In genomic region chr4:108080876-108081275, GRCm38 (mm10) we compare ENCODE assay signal across 25 mouse cellular contexts. TPM values are rescaled to one million over a fixed set of nuclear protein-coding genes. Genes with fewer than 3 reads are reported as not detected.
DNase-seq lines count a peak whose midpoint lies in the region; TF ChIP-seq lines count a peak whose summit lies in the region.
"Had no signal": no experiment of that assay in that cellular context is flagged by ENCODE, and none has a peak within 500 bp of the region (broad histone marks: within the 10 kb centered on the region; RNA-seq: fewer than 3 reads in every experiment).

No protein-coding gene starts in this region.

- no peaks in the 10 kb centered on the region for H3K27me3 ChIP-seq in liver, adult 2 months (ENCODE audit: control insufficient read depth, insufficient read depth, low read length)
- H3K27me3 ChIP-seq in thymus, adult 2 months (ENCODE audit: control insufficient read depth, insufficient read depth, low read length), result no peaks in the 10 kb centered on the region
- H3K27me3 ChIP-seq in embryonic facial prominence, embryonic 10.5 days (replicated peaks; ENCODE audit: low read depth, poor library complexity, severe bottlenecking), result no peaks in the 10 kb centered on the region
- H3K27me3 ChIP-seq: embryonic facial prominence, embryonic 13.5 days; forebrain, embryonic 12.5 days; forebrain, embryonic 15.5 days; heart, embryonic 13.5 days had no signal

- peaks cover 78% of the 10 kb centered on the region for H3K36me3 ChIP-seq in liver, adult 2 months (ENCODE audit: control insufficient read depth, insufficient read depth, low read length)
- H3K36me3 ChIP-seq in thymus, adult 2 months (ENCODE audit: control insufficient read depth, insufficient read depth, low read length), result no peaks in the 10 kb centered on the region
- H3K36me3 ChIP-seq in embryonic facial prominence, embryonic 10.5 days (replicated peaks), result peaks cover 3% of the 10 kb centered on the region; the same call in 1 of the 2 replicates
- H3K36me3 ChIP-seq: forebrain, embryonic 12.5 days had no signal

- DNase-seq in liver, adult 2 months (ENCODE audit: extremely low read depth, low read depth, low spot score), result no peak
- DNase-seq in liver, result no peak
- no peak for DNase-seq in thymus, adult 2 months
- DNase-seq in thymus, postnatal 0 days (ENCODE audit: low spot score), result no peak
- no peak for DNase-seq in embryonic facial prominence, embryonic 10.5 days (ENCODE audit: low spot score)
- DNase-seq in retina, postnatal 1 day, result no peak
- DNase-seq: adrenal gland, postnatal 10 days; adrenal gland, postnatal 36 days; cerebellum, adult 2 months; cerebellum, adult 9-11 months; cerebellum, postnatal 25 days; gastrocnemius, postnatal 25 days; heart, adult 2 months; heart, postnatal 14 days had no signal

- H3K9me3 ChIP-seq in embryonic facial prominence, embryonic 10.5 days, result no peaks in the 10 kb centered on the region
- H3K9me3 ChIP-seq: embryonic facial prominence, embryonic 13.5 days; forebrain, embryonic 12.5 days; forebrain, embryonic 15.5 days; heart, embryonic 10.5 days; heart, embryonic 13.5 days had no signal

- 80% methylated on average over 5 of the region's 5 CpGs for WGBS in liver, adult 2 months
- WGBS in thymus, adult 2 months, result 34% methylated on average over 5 of the region's 5 CpGs
- WGBS in embryonic facial prominence, embryonic 10.5 days, result 81% methylated on average over 5 of the region's 5 CpGs

- no peaks in the 10 kb centered on the region for H3K79me2 ChIP-seq in liver, adult 2 months (ENCODE audit: control insufficient read depth, insufficient read depth, low read length)

- TF ChIP-seq CTCF in liver, adult 2 months (IDR thresholded peaks at IDR 0.05; ENCODE audit: low read depth, low read length), result no peak
- no peak for TF ChIP-seq CTCF in thymus, adult 2 months (IDR thresholded peaks at IDR 0.05; ENCODE audit: borderline replicate concordance, control insufficient read depth, extremely low read depth, insufficient read depth, low read length, poor library complexity)

- 0 out of 2 replicates have a peak overlapping the region, but pooled peaks have one; percentile 37 for H3K9ac ChIP-seq in liver, adult 2 months (ENCODE audit: low read depth, low read length)
- H3K9ac ChIP-seq: embryonic facial prominence, embryonic 13.5 days; forebrain, embryonic 12.5 days; forebrain, embryonic 15.5 days; heart, embryonic 13.5 days; hindbrain, embryonic 14.5 days had no signal

- peak overlapping the region; percentile 59 for H3K27ac ChIP-seq in liver, adult 2 months (replicated peaks; ENCODE audit: insufficient read depth, low read depth, low read length)
- peak overlapping the region; percentile 6; the same call in 1 of the 2 replicates for H3K27ac ChIP-seq in thymus, adult 2 months (ENCODE audit: control insufficient read depth, insufficient read depth, low read length)
- H3K27ac ChIP-seq in embryonic facial prominence, embryonic 10.5 days (replicated peaks), result peak overlapping the region; percentile 35; the same call in 1 of the 2 replicates
- H3K27ac ChIP-seq: embryonic facial prominence, embryonic 13.5 days; forebrain, embryonic 12.5 days; forebrain, embryonic 15.5 days; heart, adult 2 months; heart, embryonic 10.5 days; heart, embryonic 13.5 days; hindbrain, embryonic 14.5 days; hindbrain, postnatal 0 days had no signal

- peaks cover 62% of the 10 kb centered on the region for H3K4me1 ChIP-seq in liver, adult 2 months (ENCODE audit: control insufficient read depth, insufficient read depth, low read length)
- peaks cover 15% of the 10 kb centered on the region for H3K4me1 ChIP-seq in thymus, adult 2 months (replicated peaks; ENCODE audit: control insufficient read depth, insufficient read depth, low read length)
- peaks cover 14% of the 10 kb centered on the region for H3K4me1 ChIP-seq in embryonic facial prominence, embryonic 10.5 days
- H3K4me1 ChIP-seq: forebrain, embryonic 15.5 days; heart, embryonic 13.5 days had no signal

- no peak for TF ChIP-seq POLR2A in liver, adult 2 months (IDR thresholded peaks at IDR 0.05; ENCODE audit: extremely low read depth, insufficient read depth, low read length)
- TF ChIP-seq POLR2A in thymus, adult 2 months (IDR thresholded peaks at IDR 0.05; ENCODE audit: control insufficient read depth, extremely low read depth, insufficient read depth, low read length, poor library complexity), result no peak

- H3K4me3 ChIP-seq in liver, adult 2 months (ENCODE audit: insufficient read depth, low read depth, low read length), result no peak overlapping the region
- no peak overlapping the region for H3K4me3 ChIP-seq in thymus, adult 2 months (ENCODE audit: control insufficient read depth, insufficient read depth, low read length)
- H3K4me3 ChIP-seq in embryonic facial prominence, embryonic 10.5 days, result no peak overlapping the region
- H3K4me3 ChIP-seq: embryonic facial prominence, embryonic 13.5 days; erythroblast, embryonic 14.5 days; forebrain, embryonic 12.5 days; forebrain, embryonic 15.5 days; heart, adult 2 months; heart, embryonic 10.5 days; heart, embryonic 13.5 days had no signal

RNA-seq across cellular contexts. Expression of gene Podn, which starts 15.4 kb away (rescaled TPM):
- total RNA-seq in liver, adult 2 months (2014; rRNA removed), result 1.9 and 2.7 TPM in 2 replicates
- polyA plus RNA-seq in liver, adult 2 months (2012; rRNA removed), result 2.9 and 3.8 TPM in 2 replicates
- polyA plus RNA-seq in thymus, adult 2 months (2012; rRNA removed), result 5.7 and 12.0 TPM in 2 replicates
- polyA plus RNA-seq in thymus, postnatal 0 days (2015; fragmentation: Nextera tagmentation; extraction: Ambion mirVana), result 0.32 and 0.36 TPM in 2 replicates
- 0.05 and 0.38 TPM in 2 replicates for polyA plus RNA-seq in embryonic facial prominence, embryonic 10.5 days (2016; fragmentation: Nextera tagmentation; extraction: Ambion mirVana)
- total RNA-seq: common myeloid progenitor, adult 5-6 weeks; hematopoietic stem cell, adult 5-6 weeks had no signal
- polyA plus RNA-seq: inflammation-experienced regulatory T-cells, adult 6 months had no signal

Comparison
In these comparisons a context has a peak if more than half of its experiments do, and no peak if none do; other contexts are left out.
1. H3K27ac ChIP-seq: peak in every context shown above with its lines; median percentile 59 in liver, adult 2 months; 35 in embryonic facial prominence, embryonic 10.5 days; 6 in thymus, adult 2 months.